Mouse (Mus musculus) limb, embryonic 11.5 days (tissue): ENCODE results near the gene Fam149a. TPM values are rescaled to one million over a fixed set of nuclear protein-coding genes. Genes with fewer than 3 reads are reported as not detected.

Experiments used
- ATAC-seq: fragments of 200-750 bp; cut with Nextera tagmentation; 2 replicates; pipeline ENCODE4 v1.8.0; 2017; ENCODE audit warnings: low read depth; ENCODE audit not compliant: insufficient number of reproducible peaks, low FRiP score, low TSS enrichment
- DNase-seq: peaks from one replicate; pipeline ENCODE4 v3.0.0-alpha.2; 2015; ENCODE audit warnings: low spot score
- H3K27ac ChIP-seq: fragments of 300-500 bp; sonication (generic); replicated peaks from 2 replicates; pipeline ENCODE4 v1.5.1; 2014; ENCODE audit warnings: low read depth, mild to moderate bottlenecking, low read length
- H3K27me3 ChIP-seq: fragments of 300-500 bp; sonication (generic); 2 replicates; pipeline ENCODE4 v1.6.1; 2014; ENCODE audit warnings: mild to moderate bottlenecking, low read length, mixed read lengths; ENCODE audit not compliant: control insufficient read depth, insufficient read depth
- H3K36me3 ChIP-seq: fragments of 300-500 bp; sonication (generic); 2 replicates; pipeline ENCODE4 v1.6.1; 2014; ENCODE audit warnings: mild to moderate bottlenecking, low read length, moderate library complexity, mixed read lengths; ENCODE audit not compliant: control insufficient read depth, insufficient read depth
- H3K4me1 ChIP-seq: fragments of 300-500 bp; sonication (generic); 2 replicates; pipeline ENCODE4 v1.6.1; 2014; ENCODE audit warnings: low read length, mixed read lengths; ENCODE audit not compliant: control insufficient read depth, insufficient read depth
- H3K4me2 ChIP-seq: fragments of 300-500 bp; sonication (generic); 2 replicates; pipeline ENCODE4 v1.6.1; 2014; ENCODE audit warnings: low read depth, mild to moderate bottlenecking, moderate library complexity; ENCODE audit not compliant: severe bottlenecking
- H3K4me3 ChIP-seq: fragments of 300-500 bp; sonication (generic); 2 replicates; pipeline ENCODE4 v1.5.1; 2014; ENCODE audit warnings: low read depth, low read length
- H3K9ac ChIP-seq: fragments of 300-500 bp; sonication (generic); 2 replicates; pipeline ENCODE4 v1.6.1; 2014; ENCODE audit warnings: mild to moderate bottlenecking, low read length
- H3K9me3 ChIP-seq: fragments of 300-500 bp; sonication (generic); 2 replicates; pipeline ENCODE4 v1.6.1; 2016; ENCODE audit warnings: low read length; ENCODE audit not compliant: control insufficient read depth
- WGBS: fragments of 180-500 bp; shearing (Covaris S2); extraction: QIAGEN DNeasy Blood & Tissue Kit; methylation state at CpG from one replicate; pipeline ENCODE4 v1.1.7; 2014; 5-methylcytosine and 5-hydroxymethylcytosine counted together
- polyA plus RNA-seq: library from polyadenylated mRNA; unstranded; fragments of >200 nt; fragmentation: Nextera tagmentation; extraction: Ambion mirVana; gene quantifications from 2 replicates; pipeline ENCODE4 v1.2.1, GENCODE M21; 2014

The Fam149a gene
- polyA plus RNA-seq, 1 experiment from 2014 or later, result 13.6 TPM

- H3K4me2 ChIP-seq, result no peak within 1 kb of the TSS
- no peak for ATAC-seq
- no peak for DNase-seq
- no peak within 1 kb of the TSS for H3K9ac ChIP-seq
- no peaks in the 10 kb centered on the region for H3K9me3 ChIP-seq
- no peak within 1 kb of the TSS for H3K4me3 ChIP-seq
- no peaks in the 10 kb centered on the region for H3K4me1 ChIP-seq
- no peaks in the 10 kb centered on the region for H3K27me3 ChIP-seq
- 86% methylated on average over 7 of the region's 7 CpGs for WGBS
- no peak within 1 kb of the TSS for H3K27ac ChIP-seq
- no peaks in the 10 kb centered on the region for H3K36me3 ChIP-seq
These were observed 87.4 kb downstream of the Fam149a start, which contains the start of gene Klkb1 for GRCm38 (mm10) chr8:45294687-45295086. Gene Klkb1, minus strand, starts transcription at chr8:45294859.

- no peaks in the 10 kb centered on the region for H3K27me3 ChIP-seq
- no peak for DNase-seq
- H3K4me3 ChIP-seq, result no peak overlapping the region
- H3K4me2 ChIP-seq, result no peak overlapping the region
- no peak overlapping the region for H3K9ac ChIP-seq
- H3K4me1 ChIP-seq, result no peaks in the 10 kb centered on the region
- no peaks in the 10 kb centered on the region for H3K9me3 ChIP-seq
- H3K27ac ChIP-seq, result no peak overlapping the region
- 84% methylated on average over 2 of the region's 2 CpGs for WGBS
- no peak for ATAC-seq
- no peaks in the 10 kb centered on the region for H3K36me3 ChIP-seq
These were observed 90.3 kb downstream of the Fam149a start for GRCm38 (mm10) chr8:45291790-45292189.

Other genes starting within 250 kb of the Fam149a start
- gene F11, start 120.3 kb downstream of the Fam149a start, polyA plus RNA-seq, result not detected in 2 replicates
- not detected in 2 replicates for gene Klkb1, start 87.4 kb downstream of the Fam149a start, polyA plus RNA-seq
- gene Gm45753, start 73.8 kb downstream of the Fam149a start, polyA plus RNA-seq, result not detected in 2 replicates
- gene Cyp4v3, start 49.1 kb downstream of the Fam149a start, polyA plus RNA-seq, result 0.95 and 1.2 TPM in 2 replicates
- 0.51 and 0.83 TPM in 2 replicates for gene Tlr3, start 28.8 kb upstream of the Fam149a start, polyA plus RNA-seq
- gene Sorbs2, start 125.5 kb upstream of the Fam149a start, polyA plus RNA-seq, result 25.6 and 26.1 TPM in 2 replicates